Mouse (Mus musculus): Measurements from ENCODE around the gene Cacna1d.

- TF ChIP-seq CTCF (IDR thresholded peaks at IDR 0.05; ENCODE audit: low read depth) (no peak), EP300 (optimal IDR thresholded peaks at IDR 0.05) (no peak)
Observed at GRCm38 (mm10) chr14:30425876-30426275, 65.4 kb downstream of the Cacna1d start.

All from stomach, postnatal 0 days (tissue).